Comparison of ENCODE assay signal across 8 mouse cellular contexts in the genomic region with DNA sequence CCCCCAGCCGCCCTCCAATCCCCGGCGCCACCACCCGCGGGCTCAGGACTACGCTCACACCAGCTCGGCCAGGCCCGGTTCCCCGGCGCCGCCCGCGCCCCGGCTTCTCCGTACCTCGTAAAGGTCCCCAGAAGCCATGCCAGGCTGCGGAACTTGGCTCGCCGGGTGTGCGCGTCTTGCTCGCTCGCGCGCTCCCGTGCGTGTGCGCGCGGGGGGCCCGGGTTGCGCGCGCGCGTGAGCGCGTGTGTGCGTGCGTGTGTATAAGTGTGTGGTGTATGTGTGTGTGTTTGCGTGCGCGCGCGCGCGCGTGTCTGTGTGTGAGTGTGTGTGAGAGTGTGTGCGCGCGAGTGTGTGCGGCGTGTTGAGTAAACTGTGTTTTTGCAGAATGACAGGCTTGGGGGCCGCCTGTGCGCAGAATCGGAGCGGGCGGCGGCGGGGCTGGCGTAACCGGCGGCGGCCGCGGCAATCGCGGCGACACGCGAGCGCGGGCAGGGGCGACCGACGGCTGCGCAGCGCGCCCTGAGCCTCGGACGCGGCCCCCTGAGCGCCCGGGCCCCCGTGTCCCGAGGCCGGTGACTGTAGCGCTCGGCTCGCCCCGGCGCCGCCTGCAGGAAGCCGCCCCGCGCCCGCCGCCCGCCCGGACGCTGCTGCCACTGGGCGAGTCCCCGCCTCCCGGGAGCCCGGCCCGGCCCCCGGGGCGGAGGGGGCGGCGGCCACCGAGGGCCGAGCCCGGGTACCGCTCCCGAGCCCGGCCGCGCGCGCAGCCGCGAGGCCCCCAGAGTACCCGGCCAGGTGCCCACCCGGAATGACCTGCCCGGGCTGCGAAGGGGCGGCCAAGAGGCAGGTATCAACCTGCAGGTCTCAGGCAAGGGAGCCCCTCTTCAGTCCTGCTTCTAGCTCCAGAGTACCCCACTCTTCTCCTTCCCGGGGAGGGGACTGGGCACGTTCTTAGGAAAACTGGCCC. TPM values are rescaled to one million over a fixed set of nuclear protein-coding genes. Genes with fewer than 3 reads are reported as not detected.
DNase-seq lines count a peak whose midpoint lies in the region; ATAC-seq and TF ChIP-seq lines count a peak whose summit lies in the region.

Gene Cdyl2, minus strand, starts transcription at position 308 of the 964 bp plus-strand sequence.

- ATAC-seq in Patski: peak; percentile 84
- peak; percentile 91 for ATAC-seq in hindbrain, embryonic 14.5 days (ENCODE audit: low FRiP score)

- H3K9ac ChIP-seq in hindbrain, embryonic 14.5 days: peak within 1 kb of the TSS; percentile 82

- DNase-seq in Patski (ENCODE audit: low read depth, low spot score): no peak
- DNase-seq in cerebellum, postnatal 10 days: peak; percentile 87 to 88
- DNase-seq in frontal cortex, postnatal 36 days (ENCODE audit: low spot score in 2 of 2): peak; percentile 79 to 90
- DNase-seq in hindbrain, embryonic 14.5 days (ENCODE audit: low spot score): peak; percentile 85
- peak; percentile 69 to 79 for DNase-seq in layer of hippocampus, postnatal 25 days (ENCODE audit: extremely low spot score in 1 of 2, low spot score in 1 of 2)
- peak; percentile 81 for DNase-seq in lung, postnatal 14 days
- DNase-seq in ovary, postnatal 36 days (ENCODE audit: low spot score): peak; percentile 82
- DNase-seq in thymus, postnatal 14 days: peak; percentile 86

- H3K4me2 ChIP-seq in hindbrain, embryonic 14.5 days (replicated peaks): peak within 1 kb of the TSS; percentile 71

- no peaks in the 10 kb centered on the region for H3K36me3 ChIP-seq in hindbrain, embryonic 14.5 days (replicated peaks; ENCODE audit: control insufficient read depth, insufficient read depth)

- no peak for TF ChIP-seq CTCF in Patski (IDR thresholded peaks at IDR 0.05)

- in situ Hi-C loops in Patski (cut with MboI; ENCODE audit: low pct_unique_long_range_greater_than_20kb): no loop called here

- peaks cover 4% of the 10 kb centered on the region for H3K27me3 ChIP-seq in Patski
- H3K27me3 ChIP-seq in hindbrain, embryonic 14.5 days (ENCODE audit: control insufficient read depth, insufficient read depth, low read length): peaks cover 9% of the 10 kb centered on the region; the same call in 1 of the 2 replicates

- peaks cover 11% of the 10 kb centered on the region; the same call in 1 of the 2 replicates for H3K9me3 ChIP-seq in hindbrain, embryonic 14.5 days (ENCODE audit: control insufficient read depth, low read length)

- H3K4me1 ChIP-seq in hindbrain, embryonic 14.5 days (replicated peaks; ENCODE audit: control insufficient read depth, insufficient read depth, low read length): peaks cover 12% of the 10 kb centered on the region; the same call in 1 of the 2 replicates

- CTCF ChIA-PET in Patski (lab: Charles Lee): no interaction called here

- peak within 1 kb of the TSS; percentile 85 for H3K27ac ChIP-seq in hindbrain, embryonic 14.5 days

- POLR2A ChIA-PET in Patski (lab: Charles Lee): interaction anchor here (0.6 kb wide), 1 partner anchor 41 kb away, joined by 3 read pairs; no protein-coding TSS in a partner anchor

- WGBS in hindbrain, embryonic 14.5 days: under 1% methylated on average over 109 of the region's 129 CpGs

- peak within 1 kb of the TSS; percentile 85 for H3K4me3 ChIP-seq in hindbrain, embryonic 14.5 days (replicated peaks; ENCODE audit: low read length)

RNA-seq across cellular contexts. Expression of gene Cdyl2, which starts in this region (rescaled TPM):
- polyA plus RNA-seq in Patski (2021): 2.1 TPM
- 12.7 and 13.7 TPM in 2 replicates for polyA plus RNA-seq in hindbrain, embryonic 14.5 days (2014; fragmentation: Nextera tagmentation; extraction: Ambion mirVana)
- total RNA-seq in layer of hippocampus, postnatal 25 days (2021): 1 to 10 TPM; 8.3 to 9.7 TPM
